Mouse (Mus musculus): Measurements from ENCODE around the gene Ddit4. TPM values are rescaled to one million over a fixed set of nuclear protein-coding genes. Genes with fewer than 3 reads are reported as not detected.

Gene Ddit4
- polyA plus RNA-seq, 1 experiment from 2014 or later = 11.1 TPM

- Histone ChIP-seq H3K27ac (ENCODE audit: low read depth, low read length) (no peak overlapping the region; the same call in 1 of the 2 replicates), H3K4me1 (ENCODE audit: control insufficient read depth, insufficient read depth, low read length) (peaks cover 23% of the 10 kb centered on the region), H3K4me3 (ENCODE audit: low read depth, low read length) (no peak overlapping the region), H3K4me2 (ENCODE audit: low read length) (no peak overlapping the region), H3K9me3 (replicated peaks; ENCODE audit: control insufficient read depth, low read length) (no peaks in the 10 kb centered on the region), H3K27me3 (replicated peaks; ENCODE audit: control insufficient read depth, insufficient read depth, low read length) (0 out of 2 replicates have a peak, but pooled peaks cover 3% of the 10 kb centered on the region), H3K36me3 (ENCODE audit: control insufficient read depth, insufficient read depth, low read length) (no peaks in the 10 kb centered on the region), H3K9ac (ENCODE audit: low read length) (no peak overlapping the region)
- WGBS = 72% methylated on average over 3 of the region's 3 CpGs
- ATAC-seq (no peak), DNase-seq (ENCODE audit: low spot score) (no peak)
These were observed 23.2 kb upstream of the Ddit4 start for GRCm38 (mm10) chr10:59974786-59975185.

DNA sequence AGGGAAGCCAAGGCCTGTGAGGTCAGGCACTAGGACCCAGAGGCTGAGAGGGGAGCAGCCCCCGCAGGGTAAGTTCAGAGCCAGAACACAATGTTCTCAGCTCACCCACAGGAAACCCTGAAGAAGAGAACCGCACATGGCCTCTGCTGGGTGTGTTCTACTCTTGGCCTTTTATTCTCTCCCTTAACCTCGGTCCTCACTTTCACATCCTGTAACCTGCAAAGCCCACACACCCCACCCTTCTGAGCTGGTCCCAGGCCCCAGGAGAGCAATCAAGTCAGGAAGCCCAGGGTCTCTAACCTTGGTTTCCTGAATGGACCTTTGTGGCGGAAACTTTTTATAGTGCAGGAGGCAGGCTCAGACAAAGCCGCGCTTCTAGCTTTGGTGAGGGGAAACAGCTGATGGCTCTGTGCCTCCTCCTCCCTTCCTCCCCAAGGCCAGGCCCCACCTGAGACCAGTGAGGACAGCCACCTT lies 22.6 kb upstream of the Ddit4 start:
- H3K27ac ChIP-seq (ENCODE audit: low read depth, low read length) = peak overlapping the region; percentile 27; the same call in 1 of the 2 replicates
- no peak overlapping the region for H3K4me2 ChIP-seq (ENCODE audit: low read length)
- 0 out of 2 replicates have a peak, but pooled peaks cover 3% of the 10 kb centered on the region for H3K27me3 ChIP-seq (replicated peaks; ENCODE audit: control insufficient read depth, insufficient read depth, low read length)
- H3K9me3 ChIP-seq (replicated peaks; ENCODE audit: control insufficient read depth, low read length) = no peaks in the 10 kb centered on the region
- H3K9ac ChIP-seq (ENCODE audit: low read length) = peak overlapping the region; percentile 25; the same call in 1 of the 2 replicates
- H3K4me1 ChIP-seq (ENCODE audit: control insufficient read depth, insufficient read depth, low read length) = peaks cover 21% of the 10 kb centered on the region
- H3K36me3 ChIP-seq (ENCODE audit: control insufficient read depth, insufficient read depth, low read length) = no peaks in the 10 kb centered on the region
- ATAC-seq (no peak), DNase-seq (ENCODE audit: low spot score) (no peak)
- 13% methylated on average over 6 of the region's 6 CpGs for WGBS
- no peak overlapping the region for H3K4me3 ChIP-seq (ENCODE audit: low read depth, low read length)

DNA sequence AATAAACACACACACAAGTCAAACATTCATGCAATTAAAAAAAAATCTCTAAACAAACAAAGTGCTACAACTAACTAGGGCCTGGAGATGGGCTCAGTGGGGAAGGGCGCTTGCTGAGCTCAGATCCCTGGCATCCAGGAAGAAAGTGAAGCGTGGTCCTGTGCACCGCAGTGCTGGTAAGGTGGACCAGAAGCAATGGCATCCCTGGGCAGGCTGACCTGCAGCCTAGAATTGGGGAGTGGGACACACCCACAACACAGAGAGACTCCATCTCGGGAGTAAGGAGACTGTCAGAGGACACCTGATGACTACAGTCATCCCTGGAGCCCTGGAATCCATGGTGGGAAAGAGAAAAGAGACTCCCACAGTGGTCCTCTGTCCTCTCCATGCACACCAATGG lies 21.8 kb upstream of the Ddit4 start:
- no peaks in the 10 kb centered on the region for H3K36me3 ChIP-seq (ENCODE audit: control insufficient read depth, insufficient read depth, low read length)
- no peaks in the 10 kb centered on the region for H3K9me3 ChIP-seq (replicated peaks; ENCODE audit: control insufficient read depth, low read length)
- H3K4me1 ChIP-seq (ENCODE audit: control insufficient read depth, insufficient read depth, low read length) = peaks cover 13% of the 10 kb centered on the region
- no peak overlapping the region for H3K9ac ChIP-seq (ENCODE audit: low read length)
- H3K4me2 ChIP-seq (ENCODE audit: low read length) = no peak overlapping the region
- 91% methylated on average over 4 of the region's 4 CpGs for WGBS
- 0 out of 2 replicates have a peak, but pooled peaks cover 3% of the 10 kb centered on the region for H3K27me3 ChIP-seq (replicated peaks; ENCODE audit: control insufficient read depth, insufficient read depth, low read length)
- no peak overlapping the region; the same call in 1 of the 2 replicates for H3K27ac ChIP-seq (ENCODE audit: low read depth, low read length)
- H3K4me3 ChIP-seq (ENCODE audit: low read depth, low read length) = no peak overlapping the region
- ATAC-seq (no peak), DNase-seq (ENCODE audit: low spot score) (no peak)

DNA sequence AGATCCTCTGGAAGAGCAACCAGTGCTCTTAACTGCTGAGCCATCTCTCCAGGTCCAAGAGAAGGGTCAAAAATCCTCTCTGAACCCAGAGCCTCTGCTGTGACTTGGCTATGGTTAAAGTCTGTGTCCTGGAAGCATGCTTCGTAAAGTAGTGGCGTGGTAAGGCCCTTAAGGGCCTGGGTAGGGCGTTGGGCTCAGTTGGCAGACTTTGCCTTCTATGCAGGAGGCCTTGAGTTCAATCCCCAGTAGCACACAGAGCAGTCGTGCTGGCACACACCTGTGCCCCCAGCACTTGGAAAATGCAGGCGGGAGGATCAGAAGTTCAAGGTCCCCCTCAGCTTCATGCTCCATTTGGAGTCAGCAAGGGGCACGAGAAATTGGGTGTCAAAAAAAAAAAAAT lies 21.4 kb upstream of the Ddit4 start:
- Histone ChIP-seq H3K27ac (ENCODE audit: low read depth, low read length) (no peak overlapping the region), H3K9me3 (replicated peaks; ENCODE audit: control insufficient read depth, low read length) (no peaks in the 10 kb centered on the region), H3K4me2 (ENCODE audit: low read length) (no peak overlapping the region), H3K4me3 (ENCODE audit: low read depth, low read length) (no peak overlapping the region), H3K36me3 (ENCODE audit: control insufficient read depth, insufficient read depth, low read length) (no peaks in the 10 kb centered on the region), H3K4me1 (ENCODE audit: control insufficient read depth, insufficient read depth, low read length) (peaks cover 10% of the 10 kb centered on the region; the same call in 1 of the 2 replicates), H3K27me3 (replicated peaks; ENCODE audit: control insufficient read depth, insufficient read depth, low read length) (0 out of 2 replicates have a peak, but pooled peaks cover 3% of the 10 kb centered on the region), H3K9ac (ENCODE audit: low read length) (no peak overlapping the region)
- WGBS = 78% methylated on average over 6 of the region's 6 CpGs
- no peak for DNase-seq (ENCODE audit: low spot score)
- no peak for ATAC-seq

DNA sequence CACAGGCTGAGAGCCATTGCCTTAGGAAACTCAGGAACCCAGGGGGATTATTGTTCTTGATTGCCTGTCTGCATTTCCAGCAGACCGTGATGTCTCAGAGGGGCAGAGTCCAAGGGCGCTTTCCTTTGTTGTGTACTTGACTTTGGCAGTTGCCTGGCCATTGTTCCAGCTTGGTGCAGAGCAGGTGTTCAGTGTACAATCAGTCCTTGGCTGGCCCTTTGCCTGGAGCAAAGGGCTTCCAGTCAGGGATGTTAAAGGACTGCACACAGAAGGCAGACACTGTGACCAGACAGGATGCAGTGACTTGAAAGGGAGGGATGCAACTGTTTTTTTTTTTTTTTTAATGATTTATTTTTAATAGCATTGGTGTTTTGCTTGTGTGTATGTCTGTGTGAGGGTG lies 20.9 kb upstream of the Ddit4 start:
- no peak for ATAC-seq

GRCm38 (mm10) chr10:59971813-59972212 lies 20.2 kb upstream of the Ddit4 start:
- no peaks in the 10 kb centered on the region for H3K9me3 ChIP-seq (replicated peaks; ENCODE audit: control insufficient read depth, low read length)
- no peak overlapping the region for H3K4me3 ChIP-seq (ENCODE audit: low read depth, low read length)
- H3K36me3 ChIP-seq (ENCODE audit: control insufficient read depth, insufficient read depth, low read length) = no peaks in the 10 kb centered on the region
- no peak overlapping the region for H3K9ac ChIP-seq (ENCODE audit: low read length)
- DNase-seq (ENCODE audit: low spot score) = no peak
- no peak overlapping the region for H3K27ac ChIP-seq (ENCODE audit: low read depth, low read length)
- H3K4me2 ChIP-seq (ENCODE audit: low read length) = no peak overlapping the region
- 0 out of 2 replicates have a peak, but pooled peaks cover 3% of the 10 kb centered on the region for H3K27me3 ChIP-seq (replicated peaks; ENCODE audit: control insufficient read depth, insufficient read depth, low read length)
- peaks cover 10% of the 10 kb centered on the region; the same call in 1 of the 2 replicates for H3K4me1 ChIP-seq (ENCODE audit: control insufficient read depth, insufficient read depth, low read length)
- no peak for ATAC-seq
- 93% methylated on average over 8 of the region's 8 CpGs for WGBS

More for the DNA sequence above, 20.9 kb upstream of the Ddit4 start:
- H3K27me3 ChIP-seq (replicated peaks; ENCODE audit: control insufficient read depth, insufficient read depth, low read length) = 0 out of 2 replicates have a peak, but pooled peaks cover 3% of the 10 kb centered on the region
- H3K36me3 ChIP-seq (ENCODE audit: control insufficient read depth, insufficient read depth, low read length) = no peaks in the 10 kb centered on the region
- no peak overlapping the region for H3K27ac ChIP-seq (ENCODE audit: low read depth, low read length)
- no peak overlapping the region for H3K4me2 ChIP-seq (ENCODE audit: low read length)
- no peak overlapping the region for H3K9ac ChIP-seq (ENCODE audit: low read length)
- H3K4me3 ChIP-seq (ENCODE audit: low read depth, low read length) = no peak overlapping the region
- H3K9me3 ChIP-seq (replicated peaks; ENCODE audit: control insufficient read depth, low read length) = no peaks in the 10 kb centered on the region
- DNase-seq (ENCODE audit: low spot score) = no peak
- peaks cover 10% of the 10 kb centered on the region; the same call in 1 of the 2 replicates for H3K4me1 ChIP-seq (ENCODE audit: control insufficient read depth, insufficient read depth, low read length)
- 64% methylated on average over 2 of the region's 2 CpGs for WGBS

- peak overlapping the region; percentile 84 for H3K9ac ChIP-seq (ENCODE audit: low read length)
- no peaks in the 10 kb centered on the region for H3K36me3 ChIP-seq (ENCODE audit: control insufficient read depth, insufficient read depth, low read length)
- H3K4me3 ChIP-seq (ENCODE audit: low read depth, low read length) = peak overlapping the region; percentile 43
- 0 out of 2 replicates have a peak, but pooled peaks cover 3% of the 10 kb centered on the region for H3K27me3 ChIP-seq (replicated peaks; ENCODE audit: control insufficient read depth, insufficient read depth, low read length)
- peak overlapping the region; percentile 87; the same call in 1 of the 2 replicates for H3K27ac ChIP-seq (ENCODE audit: low read depth, low read length)
- DNase-seq (ENCODE audit: low spot score) (no peak), ATAC-seq (no peak)
- no peaks in the 10 kb centered on the region for H3K9me3 ChIP-seq (replicated peaks; ENCODE audit: control insufficient read depth, low read length)
- 26% methylated on average over 6 of the region's 6 CpGs for WGBS
- H3K4me1 ChIP-seq (ENCODE audit: control insufficient read depth, insufficient read depth, low read length) = peaks cover 10% of the 10 kb centered on the region
- peak overlapping the region; percentile 61 for H3K4me2 ChIP-seq (ENCODE audit: low read length)
These were observed 18.9 kb upstream of the Ddit4 start for GRCm38 (mm10) chr10:59970450-59971062.

DNA sequence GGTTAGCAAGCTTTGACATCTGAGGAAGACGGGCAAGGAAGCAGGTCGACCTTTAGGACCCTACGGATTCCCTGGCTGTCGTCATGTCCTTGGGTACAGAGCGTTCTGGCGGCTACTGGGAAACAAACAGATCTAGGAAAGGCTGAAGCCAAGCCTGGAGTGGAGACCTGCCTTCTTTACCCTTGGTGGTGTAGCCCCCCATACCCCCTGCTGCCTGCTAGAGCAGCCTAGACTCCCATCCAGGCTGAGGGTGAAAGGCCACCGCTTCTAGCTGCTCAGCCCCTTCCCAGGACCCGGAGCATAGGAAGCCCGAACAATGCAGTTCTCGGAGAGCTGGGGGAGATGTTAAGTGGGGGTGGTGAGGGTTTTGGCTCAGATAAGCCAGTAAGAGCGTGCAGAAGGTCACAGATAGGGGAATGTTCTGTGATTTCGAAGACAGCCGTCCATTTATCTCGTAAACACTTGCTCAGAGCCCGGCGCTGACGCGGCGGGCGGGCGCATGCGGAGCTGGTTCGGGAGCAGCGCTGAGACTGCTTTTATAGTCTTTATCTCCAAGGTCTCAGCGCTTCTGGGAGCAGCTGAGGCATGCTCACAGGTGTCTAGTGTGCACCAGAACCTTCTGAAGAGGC lies 18.3 kb upstream of the Ddit4 start:
- H3K9me3 ChIP-seq (replicated peaks; ENCODE audit: control insufficient read depth, low read length) = no peaks in the 10 kb centered on the region
- DNase-seq (ENCODE audit: low spot score) (peak; percentile 78), ATAC-seq (peak; percentile 72)
- H3K9ac ChIP-seq (ENCODE audit: low read length) = peak overlapping the region; percentile 84
- WGBS = under 1% methylated on average over 25 of the region's 25 CpGs
- peak overlapping the region; percentile 43 for H3K4me3 ChIP-seq (ENCODE audit: low read depth, low read length)
- peaks cover 15% of the 10 kb centered on the region for H3K4me1 ChIP-seq (ENCODE audit: control insufficient read depth, insufficient read depth, low read length)
- H3K27ac ChIP-seq (ENCODE audit: low read depth, low read length) = peak overlapping the region; percentile 87
- 0 out of 2 replicates have a peak, but pooled peaks cover 3% of the 10 kb centered on the region for H3K27me3 ChIP-seq (replicated peaks; ENCODE audit: control insufficient read depth, insufficient read depth, low read length)
- no peaks in the 10 kb centered on the region for H3K36me3 ChIP-seq (ENCODE audit: control insufficient read depth, insufficient read depth, low read length)
- H3K4me2 ChIP-seq (ENCODE audit: low read length) = peak overlapping the region; percentile 61
